Mouse (Mus musculus): ENCODE results near the gene Gm3173.
"Not testable (repeated sequence)": the region's sequence is repeated elsewhere in the genome, so short reads cannot be mapped to it uniquely, and the experiment has no call there.

Gene Gm3173

DNA sequence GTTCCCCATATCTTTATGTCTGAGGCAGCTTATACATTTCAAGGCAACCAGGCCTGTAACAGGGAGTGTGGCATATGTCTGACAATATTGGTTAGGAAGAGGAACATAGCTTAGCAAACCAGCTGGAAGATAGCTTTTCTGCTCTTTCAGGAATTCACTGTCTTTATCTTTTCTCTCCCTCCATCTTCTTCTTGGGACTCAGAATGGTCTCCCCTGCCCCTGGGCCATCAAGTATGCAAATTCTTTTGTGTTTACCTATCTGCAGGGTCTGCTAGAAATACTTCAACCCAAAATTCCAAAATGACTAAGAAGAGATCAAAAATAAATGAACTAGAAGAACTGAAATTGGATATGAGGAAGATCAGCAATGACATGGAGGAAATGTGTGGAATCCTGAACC, at the start of gene Gm3173:
Gene Gm3173 (plus strand): TSS at position 301 of the 400 bp plus-strand sequence.
- not testable (repeated sequence) for DNase-seq (ENCODE audit: low spot score in 2 of 2)

- DNase-seq (ENCODE audit: low spot score in 2 of 2) = not testable (repeated sequence)
Observed at GRCm38 (mm10) chr14:4385606-4386005, 45.2 kb upstream of the Gm3173 start.

DNA sequence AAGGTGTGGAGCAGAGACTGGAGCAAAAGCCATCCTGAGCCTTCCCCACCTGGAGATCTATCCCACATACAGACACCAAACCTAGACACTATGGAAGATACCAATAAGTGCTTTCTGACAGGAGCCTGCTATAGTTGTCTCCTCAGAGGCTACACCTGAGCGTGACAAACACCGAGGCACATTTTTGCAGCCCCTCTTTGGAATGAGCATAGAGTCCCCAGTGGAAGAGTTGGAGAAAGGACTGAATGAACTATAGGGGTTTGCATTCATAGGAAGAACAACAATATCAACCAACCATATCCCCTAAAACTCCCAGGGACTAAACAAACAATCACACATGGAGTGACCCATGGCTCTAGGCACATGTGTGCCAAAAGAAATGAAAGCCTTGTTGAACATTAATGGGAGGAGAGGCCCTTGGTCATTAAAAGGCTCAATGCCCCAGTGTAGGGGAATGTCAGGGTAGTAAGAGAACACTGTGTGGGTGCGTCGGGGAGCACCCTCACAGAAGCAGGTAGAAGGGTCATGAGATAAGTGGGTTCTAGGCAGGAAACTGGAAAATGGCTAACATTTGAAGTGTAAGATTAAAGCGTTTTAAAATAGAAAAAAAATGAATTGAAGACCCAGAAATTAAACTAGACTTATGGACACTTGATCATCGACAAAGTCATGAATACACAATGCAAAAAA, 37.8 kb upstream of the Gm3173 start:
- DNase-seq (ENCODE audit: low spot score in 2 of 2) = not testable (repeated sequence)

- not testable (repeated sequence) for DNase-seq (ENCODE audit: low spot score in 2 of 2)
Observed at GRCm38 (mm10) chr14:4397226-4397625, 33.6 kb upstream of the Gm3173 start, which contains the start of gene Gm3159. Gene Gm3159, plus strand, starts transcription at chr14:4397526.

DNA sequence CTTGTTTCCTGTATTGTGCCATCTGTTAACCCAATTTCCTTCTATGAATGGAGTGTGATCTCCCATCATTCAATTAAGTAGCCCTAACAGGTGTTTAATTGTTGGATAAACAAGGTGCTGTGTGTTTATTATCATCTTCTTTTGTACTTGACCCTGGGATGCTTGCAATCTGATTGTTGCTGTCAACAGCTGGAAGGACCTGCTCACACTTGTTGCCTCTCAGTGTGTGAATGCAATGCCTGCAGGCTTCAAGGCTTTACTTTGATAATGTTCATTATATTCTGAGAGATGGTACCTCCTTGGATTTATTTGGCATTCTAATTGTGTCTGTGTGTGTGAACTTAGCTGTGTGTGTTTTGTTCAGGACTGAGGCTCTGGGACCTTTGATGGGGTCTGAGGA, 32.2 kb upstream of the Gm3173 start:
- not testable (repeated sequence) for DNase-seq (ENCODE audit: low spot score in 2 of 2)

- DNase-seq (ENCODE audit: low spot score in 2 of 2) = peak in 1 of 2 experiments; percentile 17
Observed at GRCm38 (mm10) chr14:4400115-4400789, 30.5 kb upstream of the Gm3173 start.

DNA sequence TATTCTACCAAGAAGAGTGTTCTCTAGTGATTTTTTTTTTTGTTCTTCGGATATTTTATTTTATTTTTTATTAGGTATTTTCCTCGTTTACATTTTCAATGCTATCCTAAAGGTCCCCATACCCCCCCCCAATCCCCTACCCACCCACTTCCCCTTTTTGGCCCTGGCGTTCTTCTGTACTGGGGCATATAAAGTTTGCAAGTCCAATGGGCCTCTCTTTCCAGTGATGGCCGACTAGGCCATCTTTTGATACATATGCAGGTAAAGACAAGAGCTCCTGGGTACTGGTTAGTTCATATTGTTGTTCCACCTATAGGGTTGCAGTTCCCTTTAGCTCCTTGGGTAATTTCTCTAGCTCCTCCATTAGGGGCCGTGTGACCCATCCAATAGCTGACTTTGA, 29.5 kb upstream of the Gm3173 start:
- DNase-seq (ENCODE audit: low spot score in 2 of 2) = not testable (repeated sequence)

DNA sequence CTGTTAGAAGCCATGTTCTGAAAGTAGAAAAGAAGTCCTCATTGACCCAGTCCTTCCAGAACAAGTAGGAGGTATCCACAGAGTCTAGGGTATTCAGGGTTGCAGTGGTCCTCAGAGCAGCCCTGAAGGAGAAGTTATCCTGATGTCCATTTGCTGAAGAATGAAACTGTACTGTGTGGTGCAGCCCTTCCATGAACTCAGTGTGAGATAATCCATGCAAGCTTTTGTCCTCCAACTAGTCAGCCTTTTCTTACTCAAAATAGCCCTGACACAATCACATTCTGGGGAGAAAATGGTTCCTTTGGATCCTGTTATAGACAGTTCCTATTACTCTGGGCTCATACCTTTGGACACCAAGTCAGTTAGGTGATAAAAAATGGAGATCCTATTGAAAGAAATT, 27.0 kb upstream of the Gm3173 start:
- DNase-seq (ENCODE audit: low spot score in 2 of 2) = peak in 1 of 2 experiments; percentile 15

GRCm38 (mm10) chr14:4409939-4410338, 20.9 kb upstream of the Gm3173 start:
- DNase-seq (ENCODE audit: low spot score in 2 of 2) = not testable (repeated sequence)

GRCm38 (mm10) chr14:4414965-4415835, 15.6 kb upstream of the Gm3173 start, which contains the start of gene Gm3164:
Gene Gm3164, plus strand, starts transcription at chr14:4415448.
- peak; percentile 55 to 61 for DNase-seq (ENCODE audit: low spot score in 2 of 2)

- DNase-seq (ENCODE audit: low spot score in 2 of 2) = not testable (repeated sequence)
Observed at GRCm38 (mm10) chr14:4481445-4481844, 50.7 kb downstream of the Gm3173 start, which contains the start of gene Gm3182. Gene Gm3182, plus strand, starts transcription at chr14:4481745.

DNA sequence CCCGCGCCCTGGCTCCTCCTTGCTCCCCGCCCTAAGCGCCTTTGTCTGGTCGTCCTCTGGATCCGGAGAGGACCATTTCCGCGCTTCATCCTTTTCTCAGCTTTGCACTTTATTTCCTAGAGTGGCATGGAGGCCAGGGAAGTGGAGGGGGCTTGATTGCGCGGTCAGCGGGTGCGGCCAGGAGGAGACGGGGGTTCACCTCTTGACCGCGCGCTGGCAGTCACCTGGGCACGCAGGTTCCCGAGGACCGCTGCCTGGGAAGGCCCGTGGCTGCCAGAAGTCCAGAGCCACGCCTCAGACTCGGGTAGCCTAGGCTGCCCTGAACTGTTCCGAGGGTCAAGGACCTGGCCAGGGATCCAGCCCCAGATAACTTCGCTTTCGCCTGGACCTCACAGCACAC, 68.6 kb downstream of the Gm3173 start:
- DNase-seq (ENCODE audit: low spot score in 2 of 2) = not testable (repeated sequence)

DNA sequence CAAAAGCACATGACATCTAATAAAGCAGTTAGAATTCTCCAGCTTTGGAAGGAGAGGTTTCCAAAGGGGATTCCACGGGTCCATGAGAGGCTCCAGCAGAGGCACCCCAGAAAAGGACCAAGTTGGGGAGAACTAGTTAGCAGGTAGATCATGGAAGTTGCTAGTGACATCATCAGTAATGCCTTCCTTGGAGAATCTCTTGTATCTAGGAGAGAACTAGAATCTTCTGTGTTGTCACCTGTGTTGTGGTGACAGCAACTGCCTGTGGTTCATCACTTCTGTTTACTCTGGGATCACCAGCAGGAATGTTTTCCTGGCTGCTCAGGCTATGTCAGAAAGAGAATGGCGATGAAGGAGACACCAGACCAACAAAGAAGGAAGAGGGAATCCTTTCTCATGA, 124.3 kb downstream of the Gm3173 start, which contains the start of gene Gm3047:
Gene Gm3047 (plus strand): TSS at position 301 of the 400 bp plus-strand sequence.
- DNase-seq (ENCODE audit: low spot score in 2 of 2) = not testable (repeated sequence)

Measured in right cerebral cortex, postnatal 10 days (tissue).